Mouse (Mus musculus) T-helper 1 cell (primary cell): Measurements from ENCODE around the gene Acot10.
"Not testable (repeated sequence)": the region's sequence is repeated elsewhere in the genome, so short reads cannot be mapped to it uniquely, and the experiment has no call there.

Experiments used
- in situ Hi-C: fragments of 300-600 bp; cut with MboI, MseI; formaldehyde crosslinking; loops from one replicate; pipeline ENCODE4 v1.15.1; 2025; ENCODE audit warnings: high pct_unique_total_duplicates

Gene Acot10

GRCm38 (mm10) chr15:20666650-20667049, at the start of gene Acot10:
TSS of gene Acot10 (minus strand) at chr15:20666750.
- in situ Hi-C loops, result no loop called here

- in situ Hi-C loops, result no loop called here
These were observed 45.3 kb upstream of the Acot10 start for GRCm38 (mm10) chr15:20711859-20712258.

GRCm38 (mm10) chr15:20696229-20696628, 29.7 kb upstream of the Acot10 start:
- in situ Hi-C loops, result no loop called here

- in situ Hi-C loops, result no loop called here
These were observed 17.6 kb upstream of the Acot10 start for GRCm38 (mm10) chr15:20684200-20684599.

DNA sequence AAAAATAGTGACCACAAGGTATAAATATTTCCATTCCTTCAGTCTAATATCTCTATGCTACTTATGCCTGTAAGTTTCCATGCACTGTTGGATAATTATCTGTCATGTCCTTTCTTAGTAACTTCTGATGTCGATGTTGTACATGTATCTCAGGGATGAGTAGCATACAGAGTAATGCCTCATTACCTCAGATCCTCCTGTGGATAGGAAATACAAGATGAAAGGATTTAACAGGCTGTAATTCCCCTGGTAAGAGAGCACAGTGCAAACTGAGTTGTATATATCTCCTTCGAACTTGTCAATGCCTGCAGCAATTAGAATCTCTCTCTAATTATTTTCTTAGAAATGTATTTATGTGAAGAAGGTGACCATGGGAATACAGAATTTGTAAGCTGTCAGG, 16.2 kb upstream of the Acot10 start:
- in situ Hi-C loops, result no loop called here

DNA sequence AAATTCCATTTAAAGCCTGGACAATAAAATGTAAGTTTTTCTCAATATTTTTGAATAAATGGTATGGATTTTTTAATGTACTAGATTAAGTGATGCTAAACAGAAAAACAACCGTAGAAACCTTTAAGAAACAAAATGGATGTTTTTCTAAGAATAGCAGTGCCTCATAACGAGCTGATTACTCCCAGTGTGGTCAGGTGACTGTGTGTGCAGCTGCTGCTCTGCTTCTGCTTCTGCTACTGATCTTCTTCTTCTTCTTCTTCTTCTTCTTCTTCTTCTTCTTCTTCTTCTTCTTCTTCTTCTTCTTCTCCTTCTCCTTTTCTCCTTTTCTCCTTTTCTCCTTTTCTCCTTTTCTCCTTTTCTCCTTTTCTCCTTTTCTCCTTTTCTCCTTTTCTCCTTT, 3.0 kb upstream of the Acot10 start:
- in situ Hi-C loops, result not testable (repeated sequence)

- in situ Hi-C loops, result no loop called here
These were observed 1.4 kb upstream of the Acot10 start for GRCm38 (mm10) chr15:20667989-20668388.

DNA sequence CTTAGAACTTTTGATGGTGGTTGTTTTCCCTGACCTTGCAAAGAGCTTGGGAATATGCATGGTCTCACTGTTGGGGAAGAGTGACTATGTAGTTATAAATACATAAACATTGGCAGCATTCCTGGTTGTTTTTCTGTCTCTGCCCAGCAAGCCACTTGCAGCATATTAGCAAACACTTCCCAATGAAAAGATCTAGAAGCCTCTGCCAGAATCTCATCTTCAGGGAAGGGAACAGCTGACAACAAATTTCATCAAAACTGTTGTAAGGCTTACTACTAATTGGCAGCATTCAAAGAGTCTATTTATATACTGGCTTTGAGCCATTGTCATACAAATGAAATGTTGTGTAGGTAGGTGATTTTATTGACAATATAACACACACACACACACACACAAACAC, 800 bp upstream of the Acot10 start:
- in situ Hi-C loops, result no loop called here

DNA sequence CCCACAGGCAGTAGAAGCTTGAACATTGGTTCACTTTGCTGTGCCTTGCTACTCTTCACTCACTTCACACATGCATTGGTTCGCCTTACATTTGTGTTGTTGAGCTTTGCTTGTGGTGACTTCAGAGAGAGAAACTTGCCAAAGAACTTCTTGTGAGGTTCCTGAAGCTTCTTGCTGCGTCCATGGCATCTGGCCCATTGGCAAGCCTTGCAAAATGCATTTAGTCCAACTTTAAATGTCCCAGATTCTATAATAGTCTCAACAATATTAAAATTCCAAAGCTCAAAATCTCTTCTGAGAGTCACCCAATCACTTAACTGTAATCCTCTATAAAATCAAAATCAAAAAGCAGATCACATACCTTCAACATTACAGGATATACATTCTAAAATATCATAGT, 6.3 kb downstream of the Acot10 start:
- in situ Hi-C loops, result no loop called here

- in situ Hi-C loops, result no loop called here
These were observed 23.6 kb downstream of the Acot10 start for GRCm38 (mm10) chr15:20642905-20643414.

- in situ Hi-C loops, result no loop called here
These were observed 27.4 kb downstream of the Acot10 start for GRCm38 (mm10) chr15:20639155-20639554.

- in situ Hi-C loops, result no loop called here
These were observed 32.0 kb downstream of the Acot10 start for GRCm38 (mm10) chr15:20634593-20634992.
